Mouse (Mus musculus) midbrain, embryonic 15.5 days (tissue): ENCODE measurements around the gene Gm14440. TPM values are rescaled to one million over a fixed set of nuclear protein-coding genes. Genes with fewer than 3 reads are reported as not detected.
"Not testable (repeated sequence)": the region's sequence is repeated elsewhere in the genome, so short reads cannot be mapped to it uniquely, and the experiment has no call there.

ENCODE experiments used
- ATAC-seq: fragments of 200-750 bp; cut with Nextera tagmentation; replicated peaks from 2 replicates; pipeline ENCODE4 v1.8.0; 2017; ENCODE audit warnings: moderate TSS enrichment
- H3K27ac ChIP-seq: fragments of 300-500 bp; sonication (generic); 2 replicates; pipeline ENCODE4 v1.5.1; 2015; ENCODE audit warnings: mild to moderate bottlenecking, inconsistent platforms
- H3K27me3 ChIP-seq: fragments of 300-500 bp; sonication (generic); replicated peaks from 2 replicates; pipeline ENCODE4 v1.6.1; 2015; ENCODE audit warnings: inconsistent platforms
- H3K36me3 ChIP-seq: fragments of 300-500 bp; sonication (generic); replicated peaks from 2 replicates; pipeline ENCODE4 v1.6.1; 2015; ENCODE audit warnings: inconsistent platforms
- H3K4me1 ChIP-seq: fragments of 300-500 bp; sonication (generic); 2 replicates; pipeline ENCODE4 v1.6.1; 2015; ENCODE audit warnings: inconsistent platforms
- H3K4me2 ChIP-seq: fragments of 300-500 bp; sonication (generic); 2 replicates; pipeline ENCODE4 v1.6.1; 2015; ENCODE audit warnings: inconsistent platforms, mild to moderate bottlenecking, moderate library complexity
- H3K4me3 ChIP-seq: fragments of 300-500 bp; sonication (generic); 2 replicates; pipeline ENCODE4 v1.5.1; 2015; ENCODE audit warnings: mild to moderate bottlenecking, inconsistent platforms
- H3K9ac ChIP-seq: fragments of 300-500 bp; sonication (generic); 2 replicates; pipeline ENCODE4 v1.6.1; 2015; ENCODE audit warnings: mild to moderate bottlenecking, inconsistent platforms
- H3K9me3 ChIP-seq: fragments of 300-500 bp; sonication (generic); 2 replicates; pipeline ENCODE4 v1.6.1; 2016; ENCODE audit warnings: inconsistent platforms
- WGBS: fragments of 180-500 bp; shearing (Covaris S2); methylation state at CpG from one replicate; pipeline ENCODE4 v1.1.7; 2015; ENCODE audit warnings: mixed read lengths; 5-methylcytosine and 5-hydroxymethylcytosine counted together
- polyA plus RNA-seq: library from polyadenylated mRNA; unstranded; fragments of >200 nt; fragmentation: Nextera tagmentation; extraction: Ambion mirVana; gene quantifications from 2 replicates; pipeline ENCODE4 v1.2.1, GENCODE M21; 2015

Gene Gm14440
- 1.8 and 2.0 TPM in 2 replicates for polyA plus RNA-seq

DNA sequence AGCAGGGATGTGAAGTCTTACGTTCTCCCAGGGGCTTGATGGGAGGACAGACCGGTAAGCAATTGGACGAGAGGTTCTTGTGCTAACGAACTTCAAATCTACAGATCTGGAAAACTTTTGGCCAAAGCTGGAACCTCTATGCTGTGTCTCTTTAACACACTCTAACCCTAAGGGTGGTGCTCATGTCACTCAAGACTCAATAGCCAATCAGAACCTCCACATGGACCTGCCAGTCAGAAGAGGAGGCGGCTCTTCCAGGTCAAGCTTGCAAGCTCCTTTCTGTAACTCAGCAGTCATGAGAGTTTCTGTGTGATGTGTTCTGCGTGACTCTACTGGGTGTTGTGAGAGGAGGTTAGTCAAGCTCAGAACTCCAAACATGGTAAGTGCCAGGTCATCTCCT, at the start of gene Gm14440:
Gene Gm14440, plus strand, starts transcription at position 301 of the 400 bp plus-strand sequence.
- not testable (repeated sequence) for H3K27me3 ChIP-seq, ATAC-seq, H3K36me3 ChIP-seq, H3K27ac ChIP-seq, H3K4me1 ChIP-seq, H3K9ac ChIP-seq, H3K4me3 ChIP-seq, H3K4me2 ChIP-seq, H3K9me3 ChIP-seq
- no CpG with 5 or more reads among the region's 6 CpGs for WGBS

Other genes with a start within 250 kb of the Gm14440 start
- 0.50 TPM in 1 of 2 replicates, not detected in the other for gene Gm14393, start 207.3 kb upstream of the Gm14440 start, polyA plus RNA-seq
- gene Gm14399, start 133.1 kb upstream of the Gm14440 start, polyA plus RNA-seq, result 6.0 and 7.3 TPM in 2 replicates
- 1.0 and 1.5 TPM in 2 replicates for gene Gm14443, start 99.3 kb upstream of the Gm14440 start, polyA plus RNA-seq
- 9.6 and 12.0 TPM in 2 replicates for gene Gm14391, start 68.2 kb upstream of the Gm14440 start, polyA plus RNA-seq
- 16.9 and 19.0 TPM in 2 replicates for gene Gm4631, start 63.1 kb downstream of the Gm14440 start, polyA plus RNA-seq
- gene Zfp968, start 97.3 kb downstream of the Gm14440 start, polyA plus RNA-seq, result 3.9 and 4.6 TPM in 2 replicates
- gene Gm4724, start 160.7 kb downstream of the Gm14440 start, polyA plus RNA-seq, result 7.2 and 19.0 TPM in 2 replicates
- 5.5 and 8.1 TPM in 2 replicates for gene Zfp965, start 194.9 kb downstream of the Gm14440 start, polyA plus RNA-seq